In the genomic region with DNA sequence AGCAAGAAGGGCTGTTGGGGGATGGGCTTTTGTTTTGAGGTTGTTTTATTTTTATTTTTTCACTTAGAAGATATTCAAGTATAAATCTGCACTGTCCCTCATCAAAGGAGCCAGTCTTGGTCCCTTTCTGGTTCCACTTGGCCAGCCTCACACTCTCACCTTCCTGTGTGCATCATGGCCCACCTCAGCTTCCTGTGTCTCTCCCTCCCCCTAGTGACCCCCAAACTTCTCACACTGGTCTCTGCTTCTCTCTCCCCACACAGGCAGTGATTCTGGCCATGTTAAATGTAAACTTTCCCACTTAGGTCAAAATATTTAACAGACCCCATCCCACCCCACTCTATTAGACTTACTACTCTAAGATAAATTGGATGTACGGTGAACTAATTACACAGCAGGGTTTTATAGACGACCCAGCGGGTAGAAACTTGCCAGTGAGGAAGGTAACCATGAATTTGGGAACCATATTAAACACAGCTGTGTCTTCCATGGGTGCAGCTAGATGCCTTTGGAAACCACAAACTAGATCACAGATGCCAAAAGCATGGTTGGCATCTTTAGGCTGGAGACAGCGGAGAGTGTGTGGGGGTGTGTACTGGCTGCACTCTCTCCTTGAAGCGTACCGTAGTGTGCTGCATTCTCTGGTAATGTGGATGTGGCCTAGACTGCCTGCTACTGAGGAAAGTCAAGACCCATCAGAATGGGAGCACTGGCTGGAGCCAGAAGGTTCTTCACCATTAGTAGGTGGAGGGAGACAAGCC, we compare ENCODE assay signal across 12 mouse cellular contexts. TPM values are rescaled to one million over a fixed set of nuclear protein-coding genes. Genes with fewer than 3 reads are reported as not detected.
DNase-seq lines count a peak whose midpoint lies in the region; ATAC-seq and TF ChIP-seq lines count a peak whose summit lies in the region.
"Had no signal": no experiment of that assay in that cellular context is flagged by ENCODE, and none has a peak within 500 bp of the region (broad histone marks: within the 10 kb centered on the region; RNA-seq: fewer than 3 reads in every experiment).

No protein-coding gene starts in this region.

- peaks cover 20% of the 10 kb centered on the region for H3K4me1 ChIP-seq in lung, embryonic 15.5 days
- H3K4me1 ChIP-seq in lung, adult 2 months (ENCODE audit: control insufficient read depth, insufficient read depth, low read length) = peaks cover 11% of the 10 kb centered on the region
- H3K4me1 ChIP-seq in limb, embryonic 15.5 days = peaks cover 14% of the 10 kb centered on the region

- no peaks in the 10 kb centered on the region for H3K27me3 ChIP-seq in lung, embryonic 15.5 days
- no peaks in the 10 kb centered on the region for H3K27me3 ChIP-seq in limb, embryonic 15.5 days

- no peak overlapping the region for H3K4me2 ChIP-seq in lung, embryonic 15.5 days
- H3K4me2 ChIP-seq in limb, embryonic 15.5 days = no peak overlapping the region

- H3K9ac ChIP-seq in lung, embryonic 15.5 days = no peak overlapping the region
- no peak overlapping the region for H3K9ac ChIP-seq in limb, embryonic 15.5 days
- H3K9ac ChIP-seq: liver, embryonic 14.5 days had no signal

- no peak overlapping the region for H3K4me3 ChIP-seq in lung, embryonic 15.5 days
- no peak overlapping the region for H3K4me3 ChIP-seq in lung, adult 2 months (replicated peaks; ENCODE audit: extremely low read depth, low read depth, low read length)
- H3K4me3 ChIP-seq in limb, embryonic 15.5 days = no peak overlapping the region
- H3K4me3 ChIP-seq: forebrain, embryonic 10.5 days; layer of hippocampus, adult 2 months had no signal

- intact Hi-C loops in heart, postnatal 14 days (cut with DNase I) = loop anchor here (5.0 kb wide), 1 partner anchor 57 kb away; the partner anchor contains the start of gene Sypl

- H3K36me3 ChIP-seq in lung, embryonic 15.5 days = no peaks in the 10 kb centered on the region
- no peaks in the 10 kb centered on the region for H3K36me3 ChIP-seq in limb, embryonic 15.5 days
- H3K36me3 ChIP-seq: forebrain, embryonic 10.5 days had no signal

- H3K9me3 ChIP-seq in lung, embryonic 15.5 days = no peaks in the 10 kb centered on the region
- no peaks in the 10 kb centered on the region for H3K9me3 ChIP-seq in limb, embryonic 15.5 days
- H3K9me3 ChIP-seq: forebrain, embryonic 10.5 days had no signal

- no peak for TF ChIP-seq CTCF in lung, adult 2 months (IDR thresholded peaks at IDR 0.05; ENCODE audit: insufficient read depth, low read length)

- peak overlapping the region; percentile 94 for H3K27ac ChIP-seq in lung, embryonic 15.5 days
- peak overlapping the region; percentile 76 for H3K27ac ChIP-seq in limb, embryonic 15.5 days
- H3K27ac ChIP-seq: hindbrain, postnatal 0 days; liver, embryonic 14.5 days had no signal

- WGBS in lung, embryonic 15.5 days = 70% methylated on average over 6 of the region's 6 CpGs
- WGBS in lung, adult 2 months = 78% methylated on average over 6 of the region's 6 CpGs
- 58% methylated on average over 6 of the region's 6 CpGs for WGBS in limb, embryonic 15.5 days

- TF ChIP-seq POLR2A in lung, adult 2 months (IDR thresholded peaks at IDR 0.05; ENCODE audit: borderline replicate concordance, extremely low read depth, low read depth, low read length) = no peak

- no peak for ATAC-seq in lung, embryonic 15.5 days (ENCODE audit: borderline replicate concordance, extremely low read depth, low FRiP score, low TSS enrichment)
- no peak for ATAC-seq in limb, embryonic 15.5 days (ENCODE audit: insufficient number of reproducible peaks, low FRiP score, low TSS enrichment, low read depth)

- peak; percentile 77 for DNase-seq in heart, adult 11 months
- DNase-seq in heart, postnatal 14 days = no peak
- DNase-seq in lung, adult 2 months = no peak
- DNase-seq in adrenal gland, postnatal 14 days = no peak
- no peak for DNase-seq in spleen, postnatal 4 days (ENCODE audit: low spot score in 2 of 2)
- DNase-seq: midbrain, embryonic 14.5 days had no signal

RNA-seq across cellular contexts. Expression of gene Sypl, which starts 55.7 kb away (rescaled TPM):
- total RNA-seq in heart, postnatal 14 days (2021) = 10 to 100 TPM; 87.4 to 88.3 TPM
- 156 and 164 TPM in 2 replicates for polyA plus RNA-seq in lung, embryonic 15.5 days (2015; fragmentation: Nextera tagmentation; extraction: Ambion mirVana)
- polyA plus RNA-seq in lung, adult 2 months (2012; rRNA removed) = 73.2 and 121 TPM in 2 replicates
- 105 and 121 TPM in 2 replicates for polyA plus RNA-seq in limb, embryonic 15.5 days (2015; fragmentation: Nextera tagmentation; extraction: Ambion mirVana)
- total RNA-seq in adrenal gland, postnatal 14 days (2021) = 98.7 and 108 TPM in 2 replicates
